Mouse (Mus musculus) heart, adult 18-20 months (tissue): Measurements from ENCODE around the gene BC049715. TPM values are rescaled to one million over a fixed set of nuclear protein-coding genes. Genes with fewer than 3 reads are reported as not detected.
"Not testable (repeated sequence)": the region's sequence is repeated elsewhere in the genome, so short reads cannot be mapped to it uniquely, and the experiment has no call there.

Experiments
- DNase-seq, 2 experiments: peaks; one replicate each; pipeline ENCODE4 v3.0.0; 2021 to 2022; ENCODE audit warnings: mixed read lengths in 1 of 2
- total RNA-seq, 2 experiments: library from RNA; stranded (reverse); gene quantifications; 2 replicates each; pipeline ENCODE4 v1.2.3; 2021

BC049715 gene
- total RNA-seq, 2 experiments from 2014 or later, result 0.80 to 1.1 TPM

GRCm38 (mm10) chr6:136852348-136852747 is 24.9 kb downstream of the BC049715 start:
- no peak for DNase-seq

GRCm38 (mm10) chr6:136852762-136853161 is 25.3 kb downstream of the BC049715 start:
- no peak for DNase-seq

- no peak for DNase-seq
Observed at GRCm38 (mm10) chr6:136854361-136854781, 26.9 kb downstream of the BC049715 start.

GRCm38 (mm10) chr6:136855183-136855582 is 27.8 kb downstream of the BC049715 start:
- no peak for DNase-seq

GRCm38 (mm10) chr6:136856071-136856636 is 28.7 kb downstream of the BC049715 start:
- DNase-seq, result peak; percentile 50 to 65

GRCm38 (mm10) chr6:136857186-136857872 is 29.9 kb downstream of the BC049715 start, which contains the start of gene Art4:
Gene Art4 (minus strand): TSS chr6:136857733.
- DNase-seq, result peak; percentile 58 to 79

GRCm38 (mm10) chr6:136857873-136858260 is 30.4 kb downstream of the BC049715 start:
- DNase-seq, result peak in 1 of 2 experiments; percentile 84

- peak in 1 of 2 experiments; percentile 59 for DNase-seq
Observed at GRCm38 (mm10) chr6:136858420-136858819, 31.0 kb downstream of the BC049715 start.

- DNase-seq, result peak; percentile 60 to 79
Observed at GRCm38 (mm10) chr6:136861020-136861419, 33.6 kb downstream of the BC049715 start.

GRCm38 (mm10) chr6:136865360-136865759 is 37.9 kb downstream of the BC049715 start:
- DNase-seq, result no peak

GRCm38 (mm10) chr6:136866150-136866549 is 38.7 kb downstream of the BC049715 start:
- no peak for DNase-seq

GRCm38 (mm10) chr6:136868921-136869320 is 41.5 kb downstream of the BC049715 start:
- DNase-seq, result no peak

GRCm38 (mm10) chr6:136874599-136874998 is 47.2 kb downstream of the BC049715 start:
- peak; percentile 54 to 68 for DNase-seq

- DNase-seq, result peak; percentile 80 to 82
Observed at GRCm38 (mm10) chr6:136875670-136876069, 48.2 kb downstream of the BC049715 start, which contains the start of gene Mgp. Gene Mgp (minus strand): TSS chr6:136875823.

GRCm38 (mm10) chr6:136881678-136882077 is 54.3 kb downstream of the BC049715 start:
- no peak for DNase-seq

- DNase-seq, result peak in 1 of 2 experiments; percentile 32
Observed at GRCm38 (mm10) chr6:136883431-136883915, 56.0 kb downstream of the BC049715 start.

- DNase-seq, result no peak
Observed at GRCm38 (mm10) chr6:136883961-136884360, 56.5 kb downstream of the BC049715 start.

GRCm38 (mm10) chr6:136884766-136885165 is 57.3 kb downstream of the BC049715 start:
- not testable (repeated sequence) for DNase-seq

- peak; percentile 84 to 93 for DNase-seq
Observed at GRCm38 (mm10) chr6:136887854-136888253, 60.4 kb downstream of the BC049715 start.

GRCm38 (mm10) chr6:136889067-136889466 is 61.6 kb downstream of the BC049715 start:
- no peak for DNase-seq

GRCm38 (mm10) chr6:136889554-136889953 is 62.1 kb downstream of the BC049715 start:
- no peak for DNase-seq
